Mouse (Mus musculus) forebrain, embryonic 11.5 days (tissue): ENCODE results near the gene Emsy. TPM values are rescaled to one million over a fixed set of nuclear protein-coding genes. Genes with fewer than 3 reads are reported as not detected.

Experiments
- ATAC-seq: fragments of 200-750 bp; cut with Nextera tagmentation; replicated peaks from 2 replicates; pipeline ENCODE4 v1.8.0; 2017; ENCODE audit warnings: moderate TSS enrichment; ENCODE audit not compliant: low FRiP score
- DNase-seq: peaks from one replicate; pipeline ENCODE4 v3.0.0-alpha.2; 2017; ENCODE audit warnings: low spot score
- H3K27ac ChIP-seq: fragments of 300-500 bp; sonication (generic); 2 replicates; pipeline ENCODE4 v1.5.1; 2014; ENCODE audit warnings: low read depth, low read length
- H3K27me3 ChIP-seq: fragments of 300-500 bp; sonication (generic); 2 replicates; pipeline ENCODE4 v1.6.1; 2014; ENCODE audit warnings: mild to moderate bottlenecking, low read length, mixed read lengths; ENCODE audit not compliant: control insufficient read depth, insufficient read depth
- H3K36me3 ChIP-seq: fragments of 300-500 bp; sonication (generic); 2 replicates; pipeline ENCODE4 v1.6.1; 2014; ENCODE audit warnings: mild to moderate bottlenecking, low read length, moderate library complexity, mixed read lengths; ENCODE audit not compliant: control insufficient read depth, insufficient read depth
- H3K4me1 ChIP-seq: fragments of 300-500 bp; sonication (generic); replicated peaks from 2 replicates; pipeline ENCODE4 v1.6.1; 2014; ENCODE audit warnings: low read length, mixed read lengths; ENCODE audit not compliant: control insufficient read depth, insufficient read depth
- H3K4me2 ChIP-seq: fragments of 300-500 bp; sonication (generic); 2 replicates; pipeline ENCODE4 v1.6.1; 2014; ENCODE audit warnings: low read depth, mild to moderate bottlenecking, low read length, moderate library complexity, mixed read lengths; ENCODE audit not compliant: severe bottlenecking
- H3K4me3 ChIP-seq: fragments of 300-500 bp; sonication (generic); 2 replicates; pipeline ENCODE4 v1.5.1; 2014; ENCODE audit warnings: low read depth, low read length
- H3K9ac ChIP-seq: fragments of 300-500 bp; sonication (generic); 2 replicates; pipeline ENCODE4 v1.6.1; 2014; ENCODE audit warnings: low read length
- H3K9me3 ChIP-seq: fragments of 300-500 bp; sonication (generic); 2 replicates; pipeline ENCODE4 v1.6.1; 2016; ENCODE audit warnings: low read length, mixed read lengths; ENCODE audit not compliant: control insufficient read depth
- WGBS: fragments of 180-500 bp; shearing (Covaris S2); extraction: QIAGEN DNeasy Blood & Tissue Kit; methylation state at CpG from one replicate; pipeline ENCODE4 v1.1.7; 2014; 5-methylcytosine and 5-hydroxymethylcytosine counted together
- polyA plus RNA-seq: library from polyadenylated mRNA; unstranded; fragments of >200 nt; fragmentation: Nextera tagmentation; extraction: Ambion mirVana; gene quantifications from 2 replicates; pipeline ENCODE4 v1.2.1, GENCODE M21; 2014

Gene Emsy
- 66.3 and 67.5 TPM in 2 replicates for polyA plus RNA-seq

GRCm38 (mm10) chr7:98656531-98657221 lies at the start of gene Emsy:
Emsy (minus strand) TSS chr7:98656783.
- H3K4me1 ChIP-seq = no peaks in the 10 kb centered on the region
- no peaks in the 10 kb centered on the region; the same call in 1 of the 2 replicates for H3K36me3 ChIP-seq
- H3K9ac ChIP-seq = peak within 1 kb of the TSS; percentile 89
- H3K9me3 ChIP-seq = no peaks in the 10 kb centered on the region
- ATAC-seq (peak; percentile 96), DNase-seq (peak; percentile 96)
- H3K27ac ChIP-seq = peak within 1 kb of the TSS; percentile 91
- H3K4me3 ChIP-seq = peak within 1 kb of the TSS; percentile 88
- WGBS = under 1% methylated on average over 42 of the region's 42 CpGs
- H3K27me3 ChIP-seq = no peaks in the 10 kb centered on the region
- H3K4me2 ChIP-seq = peak within 1 kb of the TSS; percentile 69

GRCm38 (mm10) chr7:98704276-98704675 lies 47.7 kb upstream of the Emsy start:
- ATAC-seq = no peak
- H3K27me3 ChIP-seq = no peaks in the 10 kb centered on the region
- H3K4me3 ChIP-seq = peak overlapping the region; percentile 91
- H3K4me2 ChIP-seq = peak overlapping the region; percentile 72
- no peak overlapping the region for H3K27ac ChIP-seq
- WGBS = 67% methylated on average over 5 of the region's 5 CpGs
- DNase-seq = no peak
- H3K4me1 ChIP-seq = peaks cover 9% of the 10 kb centered on the region
- H3K36me3 ChIP-seq = no peaks in the 10 kb centered on the region
- H3K9ac ChIP-seq = peak overlapping the region; percentile 89
- H3K9me3 ChIP-seq = no peaks in the 10 kb centered on the region

- Histone ChIP-seq H3K4me1 (peaks cover 9% of the 10 kb centered on the region), H3K9ac (peak overlapping the region; percentile 89), H3K27me3 (no peaks in the 10 kb centered on the region), H3K9me3 (no peaks in the 10 kb centered on the region), H3K4me3 (peak overlapping the region; percentile 91), H3K27ac (peak overlapping the region; percentile 70), H3K36me3 (no peaks in the 10 kb centered on the region), H3K4me2 (peak overlapping the region; percentile 72)
- DNase-seq (peak; percentile 73), ATAC-seq (peak; percentile 22)
- under 1% methylated on average over 33 of the region's 38 CpGs for WGBS
These were observed 46.8 kb upstream of the Emsy start for GRCm38 (mm10) chr7:98703365-98703881.

GRCm38 (mm10) chr7:98702283-98703240 lies 46.0 kb upstream of the Emsy start, which contains the start of gene Thap12:
Thap12 (plus strand) TSS chr7:98703103.
- Histone ChIP-seq H3K4me2 (peak within 1 kb of the TSS; percentile 72), H3K27ac (peak within 1 kb of the TSS; percentile 80), H3K4me3 (peak within 1 kb of the TSS; percentile 91), H3K9ac (peak within 1 kb of the TSS; percentile 89), H3K36me3 (no peaks in the 10 kb centered on the region), H3K27me3 (no peaks in the 10 kb centered on the region), H3K4me1 (peaks cover 9% of the 10 kb centered on the region), H3K9me3 (no peaks in the 10 kb centered on the region)
- DNase-seq (peak; percentile 99), ATAC-seq (peak; percentile 97)
- 3% methylated on average over 64 of the region's 65 CpGs for WGBS

GRCm38 (mm10) chr7:98701771-98702170 lies 45.2 kb upstream of the Emsy start:
- no peak overlapping the region for H3K27ac ChIP-seq
- H3K4me2 ChIP-seq = peak overlapping the region; percentile 72
- no peaks in the 10 kb centered on the region for H3K27me3 ChIP-seq
- no peak for ATAC-seq
- H3K36me3 ChIP-seq = no peaks in the 10 kb centered on the region
- no peak for DNase-seq
- H3K9me3 ChIP-seq = no peaks in the 10 kb centered on the region
- peak overlapping the region; percentile 91 for H3K4me3 ChIP-seq
- peaks cover 9% of the 10 kb centered on the region for H3K4me1 ChIP-seq
- peak overlapping the region; percentile 78 for H3K9ac ChIP-seq
- 64% methylated on average over 7 of the region's 7 CpGs for WGBS

- Histone ChIP-seq H3K27me3 (no peaks in the 10 kb centered on the region), H3K4me2 (no peak overlapping the region), H3K9me3 (no peaks in the 10 kb centered on the region), H3K36me3 (no peaks in the 10 kb centered on the region), H3K4me1 (peaks cover 3% of the 10 kb centered on the region; the same call in 1 of the 2 replicates), H3K9ac (no peak overlapping the region), H3K27ac (no peak overlapping the region), H3K4me3 (no peak overlapping the region)
- ATAC-seq = no peak
- DNase-seq = no peak
- 90% methylated on average over 4 of the region's 4 CpGs for WGBS
These were observed 42.0 kb upstream of the Emsy start for GRCm38 (mm10) chr7:98698590-98698989.

GRCm38 (mm10) chr7:98698041-98698440 lies 41.5 kb upstream of the Emsy start:
- Histone ChIP-seq H3K9ac (no peak overlapping the region), H3K4me1 (peaks cover 3% of the 10 kb centered on the region; the same call in 1 of the 2 replicates), H3K36me3 (no peaks in the 10 kb centered on the region), H3K4me3 (no peak overlapping the region), H3K27me3 (no peaks in the 10 kb centered on the region), H3K9me3 (no peaks in the 10 kb centered on the region), H3K4me2 (no peak overlapping the region), H3K27ac (no peak overlapping the region)
- no peak for DNase-seq
- no peak for ATAC-seq
- WGBS = 62% methylated on average over 5 of the region's 5 CpGs

- DNase-seq (no peak), ATAC-seq (no peak)
- no peaks in the 10 kb centered on the region for H3K36me3 ChIP-seq
These were observed 40.9 kb upstream of the Emsy start for GRCm38 (mm10) chr7:98697496-98697895.

More at GRCm38 (mm10) chr7:98697496-98697895, 40.9 kb upstream of the Emsy start:
- Histone ChIP-seq H3K27me3 (no peaks in the 10 kb centered on the region), H3K4me1 (peaks cover 3% of the 10 kb centered on the region; the same call in 1 of the 2 replicates), H3K4me2 (no peak overlapping the region), H3K27ac (no peak overlapping the region), H3K9me3 (no peaks in the 10 kb centered on the region), H3K9ac (no peak overlapping the region), H3K4me3 (no peak overlapping the region)
- WGBS = 13% methylated on average over 2 of the region's 2 CpGs
